Mouse (Mus musculus): ENCODE measurements at regions not wholly inside any gene's neighbourhood (a gene's known extent, or its start where the extent isn't known, plus 50 kb on each side); places are given as distances from the start of the nearest gene placed in this dataset.

- Histone ChIP-seq H3K4me1 (replicated peaks) (peaks cover 31% of the 10 kb centered on the region), H3K36me3 (no peaks in the 10 kb centered on the region), H3K27me3 (ENCODE audit: insufficient read depth, poor library complexity, severe bottlenecking) (no peaks in the 10 kb centered on the region), H3K9me3 (no peaks in the 10 kb centered on the region; the same call in 1 of the 2 replicates), H3K27ac (no peak overlapping the region; the same call in 1 of the 2 replicates), H3K4me3 (no peak overlapping the region)
- 87% methylated on average over 7 of the region's 7 CpGs for WGBS
- DNase-seq (ENCODE audit: low spot score): no peak
Observed at GRCm38 (mm10) chr15:36879587-36879986, 128.0 kb downstream of the Zfp706 start.

- WGBS: 34% methylated on average over 5 of the region's 5 CpGs
Observed at GRCm38 (mm10) chr15:36878960-36879359, 128.6 kb downstream of the Zfp706 start.

GRCm38 (mm10) chr15:36878276-36878675, 129.3 kb downstream of the Zfp706 start:
- H3K27ac ChIP-seq: peak overlapping the region; percentile 64
- no peaks in the 10 kb centered on the region for H3K27me3 ChIP-seq (ENCODE audit: insufficient read depth, poor library complexity, severe bottlenecking)
- no peaks in the 10 kb centered on the region for H3K36me3 ChIP-seq
- no peak for DNase-seq (ENCODE audit: low spot score)
- WGBS: 79% methylated on average over 3 of the region's 3 CpGs
- peaks cover 44% of the 10 kb centered on the region for H3K4me1 ChIP-seq (replicated peaks)
- no peak overlapping the region for H3K4me3 ChIP-seq
- H3K9me3 ChIP-seq: no peaks in the 10 kb centered on the region

More at GRCm38 (mm10) chr15:36878960-36879359, 128.6 kb downstream of the Zfp706 start:
- Histone ChIP-seq H3K4me1 (replicated peaks) (peaks cover 37% of the 10 kb centered on the region), H3K27me3 (ENCODE audit: insufficient read depth, poor library complexity, severe bottlenecking) (no peaks in the 10 kb centered on the region), H3K36me3 (no peaks in the 10 kb centered on the region), H3K9me3 (no peaks in the 10 kb centered on the region; the same call in 1 of the 2 replicates), H3K27ac (peak overlapping the region; percentile 64), H3K4me3 (no peak overlapping the region)
- no peak for DNase-seq (ENCODE audit: low spot score)

- WGBS: 70% methylated on average over 7 of the region's 7 CpGs
- Histone ChIP-seq H3K27ac (peak overlapping the region; percentile 8; the same call in 1 of the 2 replicates), H3K27me3 (ENCODE audit: insufficient read depth, poor library complexity, severe bottlenecking) (no peaks in the 10 kb centered on the region), H3K9me3 (no peaks in the 10 kb centered on the region), H3K4me1 (replicated peaks) (peaks cover 51% of the 10 kb centered on the region), H3K36me3 (no peaks in the 10 kb centered on the region), H3K4me3 (no peak overlapping the region)
- no peak for DNase-seq (ENCODE audit: low spot score)
Observed at GRCm38 (mm10) chr15:36877501-36877900, 130.1 kb downstream of the Zfp706 start.

GRCm38 (mm10) chr15:36875980-36876778, 131.4 kb downstream of the Zfp706 start:
- DNase-seq (ENCODE audit: low spot score): no peak
- WGBS: 84% methylated on average over 10 of the region's 10 CpGs
- Histone ChIP-seq H3K9me3 (no peaks in the 10 kb centered on the region), H3K4me3 (no peak overlapping the region), H3K27me3 (ENCODE audit: insufficient read depth, poor library complexity, severe bottlenecking) (no peaks in the 10 kb centered on the region), H3K36me3 (no peaks in the 10 kb centered on the region), H3K4me1 (replicated peaks) (peaks cover 53% of the 10 kb centered on the region), H3K27ac (0 out of 2 replicates have a peak overlapping the region, but pooled peaks have one; percentile 30)

- Histone ChIP-seq H3K4me1 (replicated peaks) (peaks cover 53% of the 10 kb centered on the region), H3K27me3 (ENCODE audit: insufficient read depth, poor library complexity, severe bottlenecking) (no peaks in the 10 kb centered on the region), H3K9me3 (no peaks in the 10 kb centered on the region), H3K27ac (peak overlapping the region; percentile 83), H3K36me3 (no peaks in the 10 kb centered on the region), H3K4me3 (no peak overlapping the region)
- DNase-seq (ENCODE audit: low spot score): no peak
- WGBS: 83% methylated on average over 4 of the region's 4 CpGs
Observed at GRCm38 (mm10) chr15:36874555-36874954, 133.0 kb downstream of the Zfp706 start.

- WGBS: 27% methylated on average over 5 of the region's 5 CpGs
- Histone ChIP-seq H3K36me3 (no peaks in the 10 kb centered on the region), H3K27ac (peak overlapping the region; percentile 83), H3K9me3 (no peaks in the 10 kb centered on the region), H3K4me3 (no peak overlapping the region), H3K4me1 (replicated peaks) (peaks cover 51% of the 10 kb centered on the region), H3K27me3 (ENCODE audit: insufficient read depth, poor library complexity, severe bottlenecking) (no peaks in the 10 kb centered on the region)
- DNase-seq (ENCODE audit: low spot score): no peak
Observed at GRCm38 (mm10) chr15:36873884-36874243, 133.7 kb downstream of the Zfp706 start.

GRCm38 (mm10) chr15:36873058-36873883, 134.3 kb downstream of the Zfp706 start:
- H3K36me3 ChIP-seq: no peaks in the 10 kb centered on the region
- peaks cover 45% of the 10 kb centered on the region for H3K4me1 ChIP-seq (replicated peaks)
- H3K27ac ChIP-seq: peak overlapping the region; percentile 83
- H3K4me3 ChIP-seq: peak overlapping the region; percentile 11; the same call in 1 of the 2 replicates
- no peaks in the 10 kb centered on the region for H3K27me3 ChIP-seq (ENCODE audit: insufficient read depth, poor library complexity, severe bottlenecking)
- peak; percentile 73 for DNase-seq (ENCODE audit: low spot score)
- no peaks in the 10 kb centered on the region for H3K9me3 ChIP-seq
- 15% methylated on average over 10 of the region's 10 CpGs for WGBS

GRCm38 (mm10) chr15:36872566-36872965, 135.0 kb downstream of the Zfp706 start:
- Histone ChIP-seq H3K27ac (0 out of 2 replicates have a peak overlapping the region, but pooled peaks have one; percentile 83), H3K27me3 (ENCODE audit: insufficient read depth, poor library complexity, severe bottlenecking) (no peaks in the 10 kb centered on the region), H3K4me3 (no peak overlapping the region), H3K4me1 (replicated peaks) (peaks cover 38% of the 10 kb centered on the region), H3K36me3 (no peaks in the 10 kb centered on the region), H3K9me3 (no peaks in the 10 kb centered on the region)
- 94% methylated on average over 2 of the region's 2 CpGs for WGBS
- no peak for DNase-seq (ENCODE audit: low spot score)

- WGBS: 93% methylated on average over 7 of the region's 7 CpGs
Observed at GRCm38 (mm10) chr15:36870717-36871116, 136.9 kb downstream of the Zfp706 start.

GRCm38 (mm10) chr15:36870094-36870493, 137.5 kb downstream of the Zfp706 start:
- peaks cover 31% of the 10 kb centered on the region for H3K4me1 ChIP-seq (replicated peaks)
- H3K4me3 ChIP-seq: no peak overlapping the region
- WGBS: 90% methylated on average over 9 of the region's 9 CpGs
- no peaks in the 10 kb centered on the region for H3K27me3 ChIP-seq (ENCODE audit: insufficient read depth, poor library complexity, severe bottlenecking)
- H3K9me3 ChIP-seq: no peaks in the 10 kb centered on the region
- no peak for DNase-seq (ENCODE audit: low spot score)
- no peak overlapping the region for H3K27ac ChIP-seq
- no peaks in the 10 kb centered on the region for H3K36me3 ChIP-seq

More at GRCm38 (mm10) chr15:36870717-36871116, 136.9 kb downstream of the Zfp706 start:
- DNase-seq (ENCODE audit: low spot score): no peak
- peaks cover 31% of the 10 kb centered on the region for H3K4me1 ChIP-seq (replicated peaks)
- no peak overlapping the region for H3K4me3 ChIP-seq
- H3K36me3 ChIP-seq: no peaks in the 10 kb centered on the region
- H3K27me3 ChIP-seq (ENCODE audit: insufficient read depth, poor library complexity, severe bottlenecking): no peaks in the 10 kb centered on the region
- H3K9me3 ChIP-seq: no peaks in the 10 kb centered on the region
- H3K27ac ChIP-seq: no peak overlapping the region

GRCm38 (mm10) chr15:36866088-36866487, 141.5 kb downstream of the Zfp706 start:
- H3K27me3 ChIP-seq (ENCODE audit: insufficient read depth, poor library complexity, severe bottlenecking): no peaks in the 10 kb centered on the region
- H3K4me1 ChIP-seq (replicated peaks): peaks cover 7% of the 10 kb centered on the region; the same call in 1 of the 2 replicates
- 0 out of 2 replicates have a peak, but pooled peaks cover 7% of the 10 kb centered on the region for H3K9me3 ChIP-seq
- 55% methylated on average over 1 of the region's 1 CpGs for WGBS
- no peak for DNase-seq (ENCODE audit: low spot score)
- H3K36me3 ChIP-seq: no peaks in the 10 kb centered on the region
- H3K27ac ChIP-seq: no peak overlapping the region
- no peak overlapping the region for H3K4me3 ChIP-seq

Measured in hindbrain, embryonic 10.5 days (tissue).